Mouse (Mus musculus): ENCODE data around the gene Dmac2. TPM values are rescaled to one million over a fixed set of nuclear protein-coding genes. Genes with fewer than 3 reads are reported as not detected.
"Not testable (repeated sequence)": the region's sequence is repeated elsewhere in the genome, so short reads cannot be mapped to it uniquely, and the experiment has no call there.

Dmac2 gene
- polyA plus RNA-seq (2015; fragmentation: Nextera tagmentation; extraction: Ambion mirVana) = 38.4 and 43.4 TPM in 2 replicates

DNA sequence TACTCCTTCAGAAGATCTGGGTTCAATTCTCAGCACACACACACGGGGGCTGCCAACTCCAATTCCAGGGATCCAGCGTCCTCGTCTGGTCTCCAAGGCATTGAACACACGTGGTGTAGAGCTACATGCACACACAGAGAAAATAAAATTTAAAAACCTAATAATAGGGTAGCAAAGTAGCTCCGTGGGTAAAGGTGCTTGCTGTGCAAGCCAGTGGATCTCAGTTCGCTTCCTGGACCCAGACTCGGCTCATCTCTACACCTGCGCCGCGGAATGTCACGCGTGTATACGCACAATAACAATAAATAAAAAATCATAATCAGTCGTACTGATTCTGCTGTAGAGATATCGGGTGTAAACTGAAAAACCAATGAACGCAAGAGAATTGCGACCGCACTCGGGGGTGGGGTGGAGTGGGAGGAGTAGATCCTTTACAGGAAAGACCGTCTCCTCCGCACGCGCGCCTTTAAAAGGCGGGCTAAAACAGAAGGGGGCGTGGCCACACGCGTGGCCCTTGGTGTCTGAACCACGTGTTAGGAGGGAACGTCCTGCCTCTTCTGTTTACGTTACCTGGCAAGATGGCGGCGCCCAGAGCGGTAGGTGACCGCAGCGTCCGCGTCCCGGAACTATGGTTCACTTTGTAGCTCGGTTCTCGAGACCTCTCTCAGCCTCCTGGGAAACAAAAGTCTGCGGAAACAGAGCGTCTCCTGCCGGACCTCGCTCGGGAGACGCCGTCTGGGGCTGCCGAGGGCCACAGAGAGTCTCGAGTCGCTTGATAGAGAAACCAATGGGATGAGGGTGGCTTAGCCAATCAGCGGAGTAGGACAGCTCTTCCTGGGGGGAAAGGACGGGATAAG, at the start of gene Dmac2:
Gene Dmac2, plus strand, starts transcription at position 550 of the 857 bp plus-strand sequence.
- 1% methylated on average over 53 of the region's 53 CpGs for WGBS
- Histone ChIP-seq H3K4me2 (replicated peaks) (peak within 1 kb of the TSS; percentile 59), H3K27me3 (replicated peaks) (no peaks in the 10 kb centered on the region), H3K27ac (peak within 1 kb of the TSS; percentile 28; the same call in 1 of the 2 replicates), H3K36me3 (no peaks in the 10 kb centered on the region), H3K9me3 (no peaks in the 10 kb centered on the region), H3K4me1 (replicated peaks) (peaks cover 11% of the 10 kb centered on the region; the same call in 1 of the 2 replicates), H3K4me3 (replicated peaks) (peak within 1 kb of the TSS; percentile 58), H3K9ac (peak within 1 kb of the TSS; percentile 45)
- peak; percentile 92 for ATAC-seq

DNA sequence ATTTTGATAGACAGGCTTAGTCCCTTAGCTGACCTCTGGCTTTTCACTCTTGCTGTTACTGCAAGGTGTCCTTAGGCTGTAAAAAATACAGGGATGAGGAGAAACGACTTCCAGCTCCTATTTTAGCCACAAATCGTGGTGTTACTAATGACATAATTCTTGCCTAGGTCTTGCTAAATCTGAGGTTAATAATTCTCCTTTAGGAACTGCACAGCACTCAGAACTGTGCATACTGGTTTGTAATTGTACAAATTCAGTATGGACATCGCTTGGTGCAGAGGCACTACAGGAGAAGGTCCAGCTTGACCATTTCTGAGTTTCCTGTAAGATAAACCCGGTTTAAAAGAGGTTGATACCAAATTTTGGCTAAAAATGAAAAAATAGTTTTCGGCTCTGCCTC, 45.4 kb upstream of the Dmac2 start:
- not testable (repeated sequence) for H3K4me3 ChIP-seq (replicated peaks); ATAC-seq; H3K36me3 ChIP-seq; H3K9me3 ChIP-seq; H3K9ac ChIP-seq; H3K27ac ChIP-seq; H3K4me1 ChIP-seq (replicated peaks); H3K27me3 ChIP-seq (replicated peaks); H3K4me2 ChIP-seq (replicated peaks)
- WGBS = 68% methylated on average over 5 of the region's 5 CpGs

DNA sequence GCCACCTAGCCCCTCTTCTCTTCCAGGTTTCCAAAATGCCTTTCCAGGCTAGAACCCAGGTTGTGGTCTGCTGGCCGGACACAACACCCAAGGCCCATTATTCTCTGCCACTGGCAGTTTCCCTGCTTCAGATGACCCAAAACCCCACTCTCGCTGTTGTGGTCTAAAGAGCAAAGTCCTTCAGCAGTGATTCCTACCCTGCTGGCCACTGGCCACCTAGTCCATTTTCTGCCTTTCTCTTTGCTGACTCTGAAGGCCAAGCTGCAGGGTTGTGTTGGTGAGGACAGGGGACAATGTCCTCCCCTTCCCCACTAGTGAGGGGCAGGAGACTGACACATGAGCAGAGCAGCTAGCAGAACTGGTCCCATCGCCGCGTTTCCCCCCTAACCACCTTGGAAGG, 44.1 kb upstream of the Dmac2 start:
- H3K9ac ChIP-seq = no peak overlapping the region
- no peaks in the 10 kb centered on the region for H3K36me3 ChIP-seq
- no peaks in the 10 kb centered on the region for H3K9me3 ChIP-seq
- H3K4me1 ChIP-seq (replicated peaks) = peaks cover 8% of the 10 kb centered on the region
- no peak overlapping the region for H3K4me2 ChIP-seq (replicated peaks)
- peak; percentile 49; the same call in 1 of the 2 replicates for ATAC-seq
- 78% methylated on average over 5 of the region's 5 CpGs for WGBS
- no peaks in the 10 kb centered on the region for H3K27me3 ChIP-seq (replicated peaks)
- H3K4me3 ChIP-seq (replicated peaks) = no peak overlapping the region
- 0 out of 2 replicates have a peak overlapping the region, but pooled peaks have one; percentile 40 for H3K27ac ChIP-seq

DNA sequence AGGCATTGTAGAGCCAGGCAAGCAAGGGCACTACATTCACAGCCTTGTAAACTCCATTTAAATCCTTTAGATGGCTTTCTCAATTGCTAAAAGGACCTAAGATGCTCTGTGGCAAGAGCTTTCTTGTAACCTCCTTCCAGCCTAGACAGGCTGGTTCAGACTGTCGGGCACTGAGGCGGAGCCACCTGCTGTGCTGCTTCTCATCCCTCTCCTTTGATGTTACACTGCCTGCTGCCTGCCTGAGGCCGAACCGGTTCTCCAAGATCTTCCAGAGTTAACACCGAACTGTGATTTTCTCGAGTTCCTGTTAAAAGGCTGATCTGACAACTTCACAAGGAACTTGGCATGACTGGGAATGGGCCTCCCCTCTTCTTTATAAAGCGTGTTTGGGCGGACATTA, 43.3 kb upstream of the Dmac2 start:
- H3K27ac ChIP-seq = 0 out of 2 replicates have a peak overlapping the region, but pooled peaks have one; percentile 40
- peak; percentile 93 for ATAC-seq
- WGBS = 15% methylated on average over 8 of the region's 8 CpGs

DNA sequence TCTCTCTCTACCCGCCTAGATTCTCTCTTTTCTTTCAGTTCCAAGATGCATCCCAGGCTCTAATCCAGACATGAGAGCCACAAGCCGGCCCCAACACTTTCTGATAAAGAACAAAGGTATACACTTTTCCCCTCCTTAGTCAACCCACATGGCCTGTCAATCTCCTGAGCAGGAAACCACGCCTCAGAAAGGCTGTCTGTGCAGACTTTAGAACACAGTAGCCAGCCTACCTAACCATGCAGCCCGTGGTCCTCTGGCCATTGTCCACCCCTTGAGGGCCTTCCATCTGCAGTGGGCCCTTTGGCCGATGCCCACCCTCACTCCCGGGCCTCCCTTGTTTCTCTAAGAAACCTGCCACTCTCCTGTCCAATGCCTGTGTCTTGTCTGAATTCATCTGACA, 42.9 kb upstream of the Dmac2 start:
- WGBS = 29% methylated on average over 6 of the region's 6 CpGs
- H3K36me3 ChIP-seq; H3K27me3 ChIP-seq (replicated peaks); H3K9me3 ChIP-seq; H3K4me1 ChIP-seq (replicated peaks); H3K9ac ChIP-seq; H3K4me3 ChIP-seq (replicated peaks): not testable (repeated sequence)
- Histone ChIP-seq H3K27ac (0 out of 2 replicates have a peak overlapping the region, but pooled peaks have one; percentile 40), H3K4me2 (replicated peaks) (peak overlapping the region; percentile 30; the same call in 1 of the 2 replicates)
- ATAC-seq = peak; percentile 88

More for the DNA sequence above, 43.3 kb upstream of the Dmac2 start:
- Histone ChIP-seq H3K4me1 (replicated peaks) (peaks cover 8% of the 10 kb centered on the region), H3K9ac (no peak overlapping the region), H3K36me3 (no peaks in the 10 kb centered on the region), H3K4me3 (replicated peaks) (no peak overlapping the region), H3K4me2 (replicated peaks) (peak overlapping the region; percentile 30; the same call in 1 of the 2 replicates), H3K27me3 (replicated peaks) (no peaks in the 10 kb centered on the region), H3K9me3 (no peaks in the 10 kb centered on the region)

DNA sequence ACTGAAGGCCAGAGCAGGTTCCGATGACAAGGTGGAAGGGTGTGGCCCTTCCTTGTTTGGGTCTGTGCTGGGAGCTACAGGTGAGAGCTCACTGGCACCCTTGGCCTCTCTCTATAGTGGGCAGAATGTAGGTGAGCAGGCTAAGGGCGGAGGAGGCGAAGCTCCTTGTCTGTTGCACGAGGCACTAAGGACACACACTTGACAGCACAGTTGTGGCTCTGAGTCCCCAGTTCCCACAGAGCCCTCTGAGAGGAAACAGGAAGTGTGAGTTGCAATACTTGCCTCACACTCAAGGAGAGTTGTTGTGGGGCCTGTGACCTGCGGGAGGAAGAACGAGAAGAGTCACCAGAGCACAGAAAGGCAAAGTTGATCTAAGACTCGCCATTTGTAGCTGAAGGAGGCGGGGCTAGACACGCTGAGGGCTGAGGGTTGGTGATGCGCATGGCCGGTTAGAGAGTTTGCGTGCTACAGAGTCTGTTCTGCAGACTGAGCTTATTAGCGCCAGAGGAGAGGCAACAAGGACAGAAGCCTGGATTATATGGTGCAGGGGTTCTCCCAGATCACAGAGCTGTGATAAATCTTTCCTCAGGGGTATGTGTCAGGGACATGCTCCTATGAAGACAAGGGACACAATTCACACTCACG, 42.3 kb upstream of the Dmac2 start:
- not testable (repeated sequence) for H3K27me3 ChIP-seq (replicated peaks); H3K4me3 ChIP-seq (replicated peaks); H3K36me3 ChIP-seq; H3K27ac ChIP-seq; H3K9ac ChIP-seq; H3K4me1 ChIP-seq (replicated peaks); H3K4me2 ChIP-seq (replicated peaks); H3K9me3 ChIP-seq
- WGBS = 60% methylated on average over 14 of the region's 14 CpGs
- ATAC-seq = peak; percentile 77

DNA sequence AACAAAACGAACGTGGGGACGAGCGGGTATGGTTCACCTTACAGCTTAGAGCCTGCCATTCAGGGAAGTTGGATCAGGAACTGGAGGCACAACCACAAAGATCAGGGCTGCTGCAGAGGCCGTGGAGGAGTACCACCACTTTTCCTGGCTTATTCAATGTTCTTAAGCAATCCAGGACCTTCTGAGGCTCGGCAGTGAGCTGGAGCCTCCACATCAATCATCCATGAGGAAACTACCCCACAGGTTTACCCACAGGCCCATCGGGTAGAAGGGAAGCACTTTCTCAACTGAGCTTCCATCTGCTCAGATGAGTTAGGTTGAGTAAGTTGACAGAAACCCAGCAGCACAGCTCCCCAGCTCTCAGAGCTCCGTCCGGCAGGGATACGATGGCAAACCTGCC, 39.8 kb upstream of the Dmac2 start:
- H3K4me2 ChIP-seq (replicated peaks) = no peak overlapping the region
- H3K9ac ChIP-seq = no peak overlapping the region
- H3K4me3 ChIP-seq (replicated peaks) = no peak overlapping the region
- peaks cover 8% of the 10 kb centered on the region for H3K4me1 ChIP-seq (replicated peaks)
- no peak overlapping the region for H3K27ac ChIP-seq
- H3K36me3 ChIP-seq = no peaks in the 10 kb centered on the region
- no peaks in the 10 kb centered on the region for H3K9me3 ChIP-seq
- no peaks in the 10 kb centered on the region for H3K27me3 ChIP-seq (replicated peaks)
- ATAC-seq = no peak
- WGBS = 82% methylated on average over 10 of the region's 10 CpGs

DNA sequence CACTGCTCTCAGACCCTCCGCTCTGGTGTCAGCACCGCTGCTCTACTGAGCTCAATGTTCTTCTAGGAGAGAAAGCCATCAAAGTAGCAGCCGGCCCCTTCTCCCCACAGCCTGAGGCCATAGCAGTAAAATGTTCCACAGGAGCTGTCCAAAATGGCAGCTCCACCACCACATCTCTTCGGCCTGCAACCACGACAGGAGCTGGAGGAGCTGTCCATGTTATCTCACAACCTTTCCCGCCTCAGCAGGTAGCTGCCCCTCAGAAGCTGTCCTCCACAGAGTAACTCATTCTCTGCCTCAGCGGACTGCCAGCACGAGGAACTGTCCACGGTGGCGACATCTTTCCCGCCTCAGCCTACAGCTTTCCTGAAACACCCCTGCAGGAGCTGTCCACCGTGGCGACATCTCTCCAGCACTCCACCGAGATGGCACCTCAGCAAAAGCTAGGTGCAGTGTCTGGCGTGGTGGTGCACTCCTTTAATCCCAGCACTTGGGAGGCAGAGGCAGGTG, 36.9 kb upstream of the Dmac2 start:
- Histone ChIP-seq H3K4me3 (replicated peaks) (no peak overlapping the region), H3K4me2 (replicated peaks) (no peak overlapping the region), H3K27ac (no peak overlapping the region), H3K27me3 (replicated peaks) (no peaks in the 10 kb centered on the region), H3K9ac (no peak overlapping the region), H3K36me3 (no peaks in the 10 kb centered on the region), H3K4me1 (replicated peaks) (no peaks in the 10 kb centered on the region), H3K9me3 (no peaks in the 10 kb centered on the region)
- ATAC-seq = no peak
- WGBS = 87% methylated on average over 15 of the region's 15 CpGs

DNA sequence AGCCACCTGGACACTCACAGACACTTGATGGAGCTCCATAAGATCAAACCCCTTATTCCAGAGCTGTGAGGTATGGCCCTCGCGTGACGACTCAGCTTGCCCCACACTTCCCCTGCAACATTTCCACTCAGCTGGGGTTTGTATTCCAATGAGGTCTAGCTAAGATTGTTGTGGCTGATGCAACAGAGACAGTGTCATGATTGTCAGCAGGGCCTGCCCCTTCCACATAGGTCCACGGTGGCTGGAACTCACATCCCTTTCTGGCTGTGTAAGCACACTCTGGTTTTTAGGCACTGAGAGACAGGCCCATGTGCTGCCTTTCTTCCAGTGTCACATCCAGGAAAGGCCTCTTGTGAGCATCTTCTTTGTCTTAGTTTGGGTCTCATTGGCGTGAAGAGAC, 34.6 kb upstream of the Dmac2 start:
- no peaks in the 10 kb centered on the region for H3K36me3 ChIP-seq
- H3K27ac ChIP-seq = no peak overlapping the region
- no peak overlapping the region for H3K4me2 ChIP-seq (replicated peaks)
- no peaks in the 10 kb centered on the region for H3K4me1 ChIP-seq (replicated peaks)
- H3K9me3 ChIP-seq = no peaks in the 10 kb centered on the region
- ATAC-seq = no peak
- no peaks in the 10 kb centered on the region for H3K27me3 ChIP-seq (replicated peaks)
- no peak overlapping the region for H3K9ac ChIP-seq
- 83% methylated on average over 5 of the region's 5 CpGs for WGBS
- H3K4me3 ChIP-seq (replicated peaks) = no peak overlapping the region

DNA sequence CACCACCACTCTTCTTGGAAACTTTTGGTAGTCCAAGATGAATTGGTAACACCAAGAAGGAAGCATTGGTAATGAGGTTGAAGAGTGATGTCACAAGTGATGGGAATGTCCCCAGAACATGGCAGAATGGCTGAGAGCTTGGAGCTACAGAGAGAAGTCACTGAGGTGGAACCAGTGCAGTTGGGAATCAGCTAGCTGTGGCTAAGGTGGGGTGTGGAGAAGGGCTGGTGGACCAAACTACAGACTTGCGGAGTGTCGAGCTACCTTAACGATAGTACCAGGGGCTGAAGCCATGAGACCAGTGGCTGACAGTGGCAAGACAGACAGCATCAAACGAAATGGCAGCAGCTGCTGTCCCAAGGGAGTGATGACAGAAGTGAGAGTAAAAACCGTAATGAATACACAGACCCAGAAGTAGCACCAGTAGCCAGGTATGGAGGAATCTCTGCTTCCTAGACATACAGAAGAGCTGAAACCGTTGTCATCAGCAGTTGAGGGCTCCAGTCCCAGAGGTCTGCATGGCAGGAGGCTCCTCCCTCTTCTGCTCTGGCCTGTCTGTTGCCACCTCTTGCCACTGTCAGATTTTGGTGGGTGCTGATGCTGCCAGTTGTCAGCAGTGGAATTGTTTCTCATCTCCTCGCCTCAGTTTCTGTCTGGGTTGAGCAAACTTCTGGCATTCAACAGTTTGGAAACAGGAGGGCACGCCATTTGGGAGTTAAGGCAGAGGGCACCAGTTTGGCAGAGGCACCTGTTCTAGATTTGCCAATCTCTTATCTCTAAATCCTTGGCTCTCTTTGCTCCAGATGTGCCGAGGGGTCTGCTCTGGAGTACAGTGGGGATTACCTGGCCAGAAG, 33.6 kb upstream of the Dmac2 start:
- no peaks in the 10 kb centered on the region for H3K27me3 ChIP-seq (replicated peaks)
- no peak overlapping the region for H3K4me2 ChIP-seq (replicated peaks)
- H3K4me1 ChIP-seq (replicated peaks) = no peaks in the 10 kb centered on the region
- no peaks in the 10 kb centered on the region for H3K36me3 ChIP-seq
- 76% methylated on average over 9 of the region's 9 CpGs for WGBS
- H3K9ac ChIP-seq = no peak overlapping the region
- ATAC-seq = no peak
- H3K9me3 ChIP-seq = no peaks in the 10 kb centered on the region
- H3K27ac ChIP-seq = no peak overlapping the region
- H3K4me3 ChIP-seq (replicated peaks) = no peak overlapping the region

DNA sequence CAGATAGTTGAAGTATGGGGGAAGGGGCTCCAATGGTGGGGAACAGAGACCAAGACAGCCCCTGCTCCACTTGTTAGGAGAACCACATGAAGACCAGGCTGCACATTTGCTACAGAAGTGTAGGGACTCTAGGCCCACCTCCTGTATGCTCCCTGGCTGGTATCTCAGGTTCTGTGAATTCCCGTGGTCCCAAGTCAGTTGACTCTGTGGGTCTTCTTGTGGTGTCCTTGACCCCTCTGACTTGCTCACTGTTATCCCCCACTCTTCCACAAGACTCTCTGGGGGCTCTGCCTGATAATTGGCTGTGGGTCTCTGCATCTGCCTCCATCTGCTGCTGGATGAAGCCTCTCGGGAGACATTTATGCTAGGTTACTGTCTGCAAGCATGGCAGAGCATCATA, 28.0 kb upstream of the Dmac2 start:
- no peak for ATAC-seq
- H3K4me1 ChIP-seq (replicated peaks) = no peaks in the 10 kb centered on the region
- H3K27me3 ChIP-seq (replicated peaks) = no peaks in the 10 kb centered on the region
- no peak overlapping the region for H3K27ac ChIP-seq
- H3K9me3 ChIP-seq = no peaks in the 10 kb centered on the region
- H3K9ac ChIP-seq = no peak overlapping the region
- no peak overlapping the region for H3K4me3 ChIP-seq (replicated peaks)
- H3K4me2 ChIP-seq (replicated peaks) = no peak overlapping the region
- no peaks in the 10 kb centered on the region for H3K36me3 ChIP-seq
- 78% methylated on average over 2 of the region's 2 CpGs for WGBS

DNA sequence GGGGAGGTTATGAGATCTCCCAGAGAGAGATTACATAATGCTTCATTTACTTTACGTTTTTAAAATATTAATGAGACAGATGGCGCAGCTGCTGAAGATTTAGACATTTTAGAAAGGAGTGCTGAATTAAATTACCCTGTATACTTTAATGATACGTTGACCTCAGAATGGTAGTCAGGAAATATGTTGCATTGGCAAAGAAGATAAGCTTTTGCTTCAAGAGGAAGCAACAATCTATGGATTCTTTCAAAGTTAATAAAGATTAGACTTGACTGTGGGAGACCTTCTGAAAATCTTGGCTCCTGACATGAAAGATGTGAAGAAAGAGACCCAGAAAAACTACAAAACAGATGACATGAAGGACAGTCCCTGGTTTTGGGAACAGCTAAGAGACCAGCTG, 25.4 kb upstream of the Dmac2 start:
- Histone ChIP-seq H3K4me2 (replicated peaks) (no peak overlapping the region), H3K9me3 (no peaks in the 10 kb centered on the region)

More for the DNA sequence above, 25.4 kb upstream of the Dmac2 start:
- no peak for ATAC-seq
- Histone ChIP-seq H3K27me3 (replicated peaks) (no peaks in the 10 kb centered on the region), H3K36me3 (no peaks in the 10 kb centered on the region), H3K4me1 (replicated peaks) (no peaks in the 10 kb centered on the region), H3K4me3 (replicated peaks) (no peak overlapping the region), H3K27ac (no peak overlapping the region), H3K9ac (no peak overlapping the region)
- 73% methylated on average over 3 of the region's 3 CpGs for WGBS

All from intestine, embryonic 15.5 days (tissue).